Mouse (Mus musculus) T-helper 2 cell (primary cell): ENCODE data around the gene Slc35g1.

Experiments used
- in situ Hi-C: fragments of 300-600 bp; cut with MboI, MseI; formaldehyde crosslinking; loops from one replicate; pipeline ENCODE4 v1.15.1; 2025; ENCODE audit warnings: high pct_unique_total_duplicates

The Slc35g1 gene

GRCm38 (mm10) chr19:38395701-38396632, at the start of gene Slc35g1:
Gene Slc35g1 (plus strand): TSS chr19:38395980.
- in situ Hi-C loops: loop anchor here (10.0 kb wide), 1 partner anchor 991 kb away; no protein-coding TSS in a partner anchor

- in situ Hi-C loops: no loop called here
Measured at GRCm38 (mm10) chr19:38348271-38349012, 47.3 kb upstream of the Slc35g1 start.

GRCm38 (mm10) chr19:38349013-38349341, 46.8 kb upstream of the Slc35g1 start:
- in situ Hi-C loops: no loop called here

- in situ Hi-C loops: loop anchor here (25.0 kb wide), 1 partner anchor 389 kb away; no protein-coding TSS in a partner anchor
Measured at GRCm38 (mm10) chr19:38351202-38351601, 44.6 kb upstream of the Slc35g1 start.

GRCm38 (mm10) chr19:38351728-38352127, 44.1 kb upstream of the Slc35g1 start:
- in situ Hi-C loops: loop anchor here (25.0 kb wide), 1 partner anchor 389 kb away; no protein-coding TSS in a partner anchor

DNA sequence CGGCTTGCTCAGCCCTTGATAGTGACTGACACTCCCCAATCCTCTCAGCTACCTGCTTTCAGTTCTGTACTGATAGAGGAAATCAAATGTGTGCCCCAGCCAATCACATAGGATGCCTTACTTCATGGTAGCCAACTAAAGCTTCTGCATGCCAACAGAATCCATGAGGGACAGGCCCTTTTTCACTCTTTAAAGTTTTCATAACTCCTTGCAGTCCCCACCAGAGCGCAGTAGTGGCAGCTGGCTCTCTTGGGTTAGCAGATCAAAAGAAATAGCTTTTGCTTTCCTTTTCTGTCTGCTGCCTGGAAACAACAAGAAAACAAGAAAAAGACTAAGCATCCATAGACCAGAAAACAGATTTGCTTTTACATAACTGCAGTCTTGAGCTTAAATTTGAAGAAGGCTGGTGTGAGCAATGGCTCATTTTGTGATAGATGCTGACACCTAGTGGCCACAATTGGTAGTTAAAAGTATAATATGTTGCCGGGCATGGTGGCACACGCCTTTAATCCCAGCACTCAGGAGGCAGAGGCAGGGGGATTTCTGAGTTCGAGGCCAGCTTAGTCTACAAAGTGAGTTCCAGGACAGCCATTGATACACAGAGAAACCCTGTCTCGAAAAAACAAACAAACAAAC, 43.2 kb upstream of the Slc35g1 start:
- in situ Hi-C loops: loop anchor here (25.0 kb wide), 1 partner anchor 390 kb away; no protein-coding TSS in a partner anchor

DNA sequence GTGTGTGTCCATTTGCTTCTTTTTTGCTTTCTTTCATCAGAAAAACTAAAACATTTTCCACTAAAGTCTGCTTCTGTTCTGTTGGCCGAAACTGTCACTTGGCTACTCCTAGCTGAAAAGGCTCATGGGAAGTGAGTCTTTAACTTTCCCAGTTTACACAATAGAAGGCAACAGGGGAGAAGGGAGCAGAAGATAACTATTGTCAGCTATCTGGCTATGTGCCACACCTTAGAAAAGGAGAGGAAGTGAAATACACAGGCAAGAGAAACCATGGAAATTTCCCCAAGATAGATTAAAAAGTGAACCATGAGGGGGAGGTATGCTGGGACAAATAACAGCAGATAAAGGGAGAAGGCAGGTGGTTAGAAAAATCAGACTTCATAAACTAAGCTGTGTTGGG, 41.5 kb upstream of the Slc35g1 start:
- in situ Hi-C loops: loop anchor here (25.0 kb wide), 1 partner anchor 392 kb away; no protein-coding TSS in a partner anchor

DNA sequence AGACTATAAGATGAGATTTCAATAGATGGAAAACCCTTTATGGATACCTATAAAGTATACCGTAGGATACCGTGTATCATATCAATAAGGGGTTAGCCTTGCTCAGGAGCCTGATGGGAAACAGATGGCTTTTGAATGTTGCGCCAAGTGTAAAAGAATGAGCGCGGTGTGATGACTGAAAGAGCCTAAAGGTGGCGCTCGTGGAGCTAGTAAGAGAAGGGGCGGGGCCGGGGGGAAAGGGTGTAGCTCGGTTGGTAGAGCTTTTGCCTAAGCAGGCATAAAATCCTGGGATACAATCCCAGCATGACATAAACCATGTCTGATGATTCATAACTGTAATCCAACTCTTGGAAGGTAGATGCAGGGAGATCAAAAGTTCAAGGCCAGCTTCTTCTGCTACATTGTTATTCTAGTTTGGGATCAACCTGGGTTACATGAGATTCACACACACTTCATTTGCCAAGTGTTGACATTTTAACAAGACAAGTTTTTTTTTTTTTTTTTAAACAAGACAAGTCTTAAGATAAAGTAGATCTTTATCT, 40.9 kb upstream of the Slc35g1 start:
- in situ Hi-C loops: loop anchor here (5.0 to 25.0 kb wide), 2 partner anchors 118 to 393 kb away; no protein-coding TSS in a partner anchor

DNA sequence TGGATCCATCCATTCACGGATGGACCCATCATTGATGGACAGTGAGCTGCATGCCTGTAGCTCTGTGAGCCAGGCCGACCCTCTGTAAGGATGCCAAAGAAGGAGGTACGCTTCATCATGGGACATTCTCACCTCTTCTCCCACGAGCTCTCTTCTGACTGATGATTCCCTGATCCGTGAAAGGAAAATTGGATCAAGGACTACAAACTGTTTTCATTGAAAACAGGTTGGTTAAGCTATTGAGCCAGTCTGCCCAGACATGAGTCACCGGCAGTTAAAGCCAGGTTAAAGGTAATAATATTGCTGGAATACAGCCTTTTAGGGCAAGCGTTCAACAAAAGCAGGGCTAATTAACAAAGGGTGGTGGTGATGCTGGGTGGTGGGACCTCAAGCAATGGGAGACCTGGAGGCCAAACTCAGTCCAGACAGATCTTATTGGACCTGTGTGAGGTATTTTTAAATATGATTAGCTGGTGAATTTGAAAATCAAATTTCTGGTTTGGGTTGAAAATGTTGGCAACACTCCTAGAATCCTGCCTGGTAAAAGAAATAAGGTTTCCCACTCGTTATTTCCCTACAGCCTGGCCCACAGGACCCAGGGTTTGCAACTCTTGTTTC, 39.5 kb upstream of the Slc35g1 start:
- in situ Hi-C loops: loop anchor here (5.0 to 25.0 kb wide), 2 partner anchors 119 to 394 kb away; no protein-coding TSS in a partner anchor

GRCm38 (mm10) chr19:38357956-38358623, 37.7 kb upstream of the Slc35g1 start:
- in situ Hi-C loops: loop anchor here (5.0 to 25.0 kb wide), 2 partner anchors 121 to 396 kb away; no protein-coding TSS in a partner anchor

DNA sequence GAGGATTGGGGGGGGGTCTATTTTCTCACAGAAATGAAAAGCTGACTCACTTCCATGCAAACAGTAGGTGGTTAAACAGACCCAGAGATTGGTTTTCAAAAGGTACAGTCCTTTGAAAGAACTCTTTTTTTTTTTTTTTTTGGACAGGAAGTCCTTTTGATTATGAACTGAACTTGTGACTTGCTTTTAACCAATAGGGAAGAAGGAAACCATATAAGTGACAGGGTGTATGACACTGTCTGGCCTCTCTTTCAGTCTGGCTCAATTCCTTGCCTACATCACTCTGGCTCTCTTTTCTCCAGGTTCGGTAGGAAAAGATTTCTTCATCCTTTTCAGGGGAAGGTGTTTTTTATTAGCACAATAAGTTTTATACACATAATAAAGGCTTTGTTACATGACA, 36.5 kb upstream of the Slc35g1 start:
- in situ Hi-C loops: loop anchor here (5.0 to 25.0 kb wide), 2 partner anchors 122 to 397 kb away; no protein-coding TSS in a partner anchor

GRCm38 (mm10) chr19:38361850-38362249, 33.9 kb upstream of the Slc35g1 start:
- in situ Hi-C loops: loop anchor here (25.0 kb wide), 1 partner anchor 400 kb away; no protein-coding TSS in a partner anchor

GRCm38 (mm10) chr19:38363358-38363757, 32.4 kb upstream of the Slc35g1 start:
- in situ Hi-C loops: loop anchor here (25.0 kb wide), 1 partner anchor 401 kb away; no protein-coding TSS in a partner anchor

GRCm38 (mm10) chr19:38363879-38364659, 31.7 kb upstream of the Slc35g1 start:
- in situ Hi-C loops: loop anchor here (25.0 kb wide), 1 partner anchor 402 kb away; no protein-coding TSS in a partner anchor

DNA sequence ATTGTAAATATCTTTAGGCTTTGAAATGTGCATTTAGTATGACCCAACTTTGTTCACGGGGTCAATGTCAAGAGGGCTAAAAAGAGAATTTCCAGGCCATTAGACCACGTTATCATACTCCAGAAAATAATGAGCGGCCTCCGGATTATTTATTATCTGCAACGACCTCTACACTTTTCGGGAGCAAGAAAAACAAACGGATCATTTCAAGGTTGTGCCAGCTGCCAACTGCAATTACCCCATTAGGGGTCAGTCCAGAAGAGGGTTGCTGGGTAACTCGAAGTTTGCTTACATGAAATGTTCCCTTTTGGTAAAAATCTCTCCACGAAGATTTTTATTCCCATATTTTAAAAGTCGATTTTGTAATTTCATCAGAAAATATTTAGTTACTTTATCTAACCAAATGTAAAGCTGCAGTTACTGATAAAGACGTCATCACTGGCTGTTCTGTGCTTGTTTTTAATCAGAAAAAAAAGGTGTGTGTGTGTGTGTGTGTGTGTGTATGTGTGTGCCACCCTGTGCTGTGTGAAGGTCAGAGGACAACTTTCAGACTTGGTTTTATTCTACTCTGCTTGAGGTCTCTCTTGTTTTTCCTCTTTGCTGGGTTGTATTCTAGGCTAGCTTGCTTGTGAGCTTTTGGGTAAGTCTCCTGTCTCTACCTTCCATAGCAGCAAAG, 30.7 kb upstream of the Slc35g1 start:
- in situ Hi-C loops: loop anchor here (25.0 kb wide), 1 partner anchor 403 kb away; no protein-coding TSS in a partner anchor

DNA sequence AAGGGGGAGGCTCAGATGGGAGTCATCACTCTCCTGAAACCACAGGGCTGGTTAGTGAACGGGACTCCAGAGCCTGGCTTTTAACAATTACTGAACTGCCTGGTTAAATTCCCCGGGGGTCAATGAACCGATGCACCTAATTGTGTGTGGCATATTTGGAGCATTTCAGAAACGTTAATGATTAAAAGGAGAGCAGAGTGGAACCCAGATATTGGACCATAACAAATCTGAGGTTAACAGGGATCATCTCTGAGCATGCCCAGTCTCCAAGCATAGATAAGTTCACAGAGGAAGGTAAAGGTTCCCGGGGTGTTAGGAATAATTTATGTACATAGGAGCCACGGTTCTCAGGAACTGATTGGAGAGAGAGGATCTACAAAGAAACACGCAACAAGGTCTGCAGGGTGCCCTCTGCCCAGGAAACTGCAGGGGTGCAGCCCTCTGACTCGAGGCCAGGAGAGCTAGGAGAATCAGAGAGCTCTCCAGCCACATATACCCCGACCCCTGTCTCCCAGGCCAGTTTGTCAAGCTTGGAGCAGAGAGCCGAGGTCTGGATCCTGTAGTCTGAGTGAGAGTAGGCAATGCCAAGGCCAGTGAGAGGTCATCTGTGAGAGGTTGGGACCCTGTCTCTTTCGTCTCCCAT, 23.2 kb upstream of the Slc35g1 start:
- in situ Hi-C loops: loop anchor here (25.0 kb wide), 1 partner anchor 410 kb away; no protein-coding TSS in a partner anchor

DNA sequence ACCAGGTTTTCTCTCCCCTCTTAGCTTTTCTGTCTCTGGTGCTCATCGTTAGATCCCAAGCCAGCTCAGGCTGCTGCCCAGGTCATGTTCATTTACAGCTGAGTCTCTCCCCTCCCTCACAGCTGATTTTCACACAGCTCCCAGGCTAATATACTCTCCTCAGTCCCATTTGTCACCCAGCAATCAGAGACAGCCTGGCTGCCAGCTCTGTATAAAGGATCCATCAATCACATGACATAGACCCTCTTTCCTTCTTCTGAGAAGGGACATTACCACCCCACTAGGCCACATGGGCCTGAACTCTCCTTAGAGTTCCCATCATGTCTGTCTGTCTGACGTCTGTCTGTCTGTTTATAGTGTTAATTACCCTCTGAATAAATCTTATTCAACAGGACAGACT, 22.4 kb upstream of the Slc35g1 start:
- in situ Hi-C loops: loop anchor here (25.0 kb wide), 1 partner anchor 411 kb away; no protein-coding TSS in a partner anchor

- in situ Hi-C loops: no loop called here
Measured at GRCm38 (mm10) chr19:38383769-38384168, 12.0 kb upstream of the Slc35g1 start.
